Mouse (Mus musculus) olfactory bulb, adult 2 months (tissue): ENCODE data around the gene Top1. TPM values are rescaled to one million over a fixed set of nuclear protein-coding genes. Genes with fewer than 3 reads are reported as not detected.

Source experiments
- H3K27ac ChIP-seq: fragments of 200-500 bp; 2 replicates; pipeline ENCODE4 v1.5.1; 2012; ENCODE audit warnings: low read depth, low read length; ENCODE audit not compliant: insufficient read depth
- H3K4me1 ChIP-seq: fragments of 200-500 bp; 2 replicates; pipeline ENCODE4 v1.6.1; 2012; ENCODE audit warnings: low read length; ENCODE audit not compliant: control insufficient read depth, insufficient read depth
- H3K4me3 ChIP-seq: fragments of 200-500 bp; 2 replicates; pipeline ENCODE4 v1.5.1; 2012; ENCODE audit warnings: mild to moderate bottlenecking, low read depth, low read length, moderate library complexity; ENCODE audit not compliant: insufficient read depth
- CTCF ChIP-seq: fragments of 200-500 bp; IDR thresholded peaks from 2 replicates; pipeline ENCODE4 v1.5.1; 2012; ENCODE audit warnings: low read depth, mild to moderate bottlenecking, low read length, moderate library complexity; ENCODE audit not compliant: insufficient read depth
- POLR2A ChIP-seq: fragments of 200-500 bp; IDR thresholded peaks from 2 replicates; pipeline ENCODE4 v1.6.1; 2012; ENCODE audit warnings: mild to moderate bottlenecking, low read depth, low read length, moderate library complexity; ENCODE audit not compliant: insufficient read depth
- WGBS: fragments of 180-500 bp; shearing (Covaris S2); methylation state at CpG from one replicate; pipeline ENCODE4 v1.1.7; 2018; 5-methylcytosine and 5-hydroxymethylcytosine counted together
- polyA plus RNA-seq: library from polyadenylated mRNA; stranded (reverse); fragments of >200 nt; gene quantifications from 2 replicates; pipeline ENCODE4 v1.2.4, GENCODE M21; 2012; ENCODE audit warnings: low replicate concordance; ENCODE audit not compliant: missing spikeins, insufficient read depth, insufficient read length

Top1 gene
- 317 TPM in 1 of 2 replicates, not detected in the other for polyA plus RNA-seq

GRCm38 (mm10) chr2:160645614-160646137 is at the start of gene Top1:
Top1 (plus strand) TSS chr2:160645888.
- Histone ChIP-seq H3K4me3 (peak within 1 kb of the TSS; percentile 85), H3K27ac (peak within 1 kb of the TSS; percentile 100), H3K4me1 (no peaks in the 10 kb centered on the region)
- no peak for TF ChIP-seq CTCF
- peak; percentile 86 for TF ChIP-seq POLR2A
- under 1% methylated on average over 50 of the region's 50 CpGs for WGBS

GRCm38 (mm10) chr2:160597582-160598281 is 48.0 kb upstream of the Top1 start:
- no peak for TF ChIP-seq POLR2A
- TF ChIP-seq CTCF = peak; percentile 90

GRCm38 (mm10) chr2:160601805-160602204 is 43.9 kb upstream of the Top1 start:
- TF ChIP-seq CTCF (no peak), POLR2A (no peak)
- H3K4me1 ChIP-seq = no peaks in the 10 kb centered on the region; the same call in 1 of the 2 replicates
- no peak overlapping the region for H3K4me3 ChIP-seq
- WGBS = 63% methylated on average over 1 of the region's 1 CpGs
- no peak overlapping the region for H3K27ac ChIP-seq

More at GRCm38 (mm10) chr2:160597582-160598281, 48.0 kb upstream of the Top1 start:
- 34% methylated on average over 12 of the region's 12 CpGs for WGBS
- Histone ChIP-seq H3K27ac (no peak overlapping the region), H3K4me3 (no peak overlapping the region), H3K4me1 (no peaks in the 10 kb centered on the region; the same call in 1 of the 2 replicates)

GRCm38 (mm10) chr2:160603154-160603933 is 42.3 kb upstream of the Top1 start:
- TF ChIP-seq CTCF (no peak), POLR2A (no peak)
- no peaks in the 10 kb centered on the region for H3K4me1 ChIP-seq
- H3K27ac ChIP-seq = no peak overlapping the region
- WGBS = 83% methylated on average over 10 of the region's 10 CpGs
- H3K4me3 ChIP-seq = no peak overlapping the region

- no peak overlapping the region for H3K27ac ChIP-seq
- no peaks in the 10 kb centered on the region for H3K4me1 ChIP-seq
- no peak overlapping the region for H3K4me3 ChIP-seq
- TF ChIP-seq POLR2A (no peak), CTCF (no peak)
- WGBS = 36% methylated on average over 2 of the region's 2 CpGs
Observed at GRCm38 (mm10) chr2:160610012-160610411, 35.7 kb upstream of the Top1 start.

- Histone ChIP-seq H3K4me3 (no peak overlapping the region), H3K27ac (no peak overlapping the region), H3K4me1 (no peaks in the 10 kb centered on the region)
- TF ChIP-seq POLR2A (no peak), CTCF (no peak)
- 78% methylated on average over 5 of the region's 5 CpGs for WGBS
Observed at GRCm38 (mm10) chr2:160613186-160613919, 32.3 kb upstream of the Top1 start.

GRCm38 (mm10) chr2:160617741-160618140 is 27.9 kb upstream of the Top1 start:
- TF ChIP-seq POLR2A (no peak), CTCF (no peak)
- whole genome bisulfite sequencing = 96% methylated on average over 6 of the region's 6 CpGs

GRCm38 (mm10) chr2:160618619-160619220 is 27.0 kb upstream of the Top1 start:
- Histone ChIP-seq H3K27ac (no peak overlapping the region), H3K4me3 (no peak overlapping the region), H3K4me1 (peaks cover 13% of the 10 kb centered on the region)
- WGBS = 75% methylated on average over 6 of the region's 6 CpGs
- TF ChIP-seq CTCF (no peak), POLR2A (no peak)

More at GRCm38 (mm10) chr2:160617741-160618140, 27.9 kb upstream of the Top1 start:
- Histone ChIP-seq H3K4me3 (no peak overlapping the region), H3K4me1 (peaks cover 13% of the 10 kb centered on the region), H3K27ac (no peak overlapping the region)
